Mouse (Mus musculus) MN1 (cell line): Measurements from ENCODE around the gene Zfr.

Experiments used
- DNase-seq: peaks from one replicate; pipeline ENCODE4 v3.0.0-alpha.2; 2016; ENCODE audit warnings: low spot score

Zfr gene

DNA sequence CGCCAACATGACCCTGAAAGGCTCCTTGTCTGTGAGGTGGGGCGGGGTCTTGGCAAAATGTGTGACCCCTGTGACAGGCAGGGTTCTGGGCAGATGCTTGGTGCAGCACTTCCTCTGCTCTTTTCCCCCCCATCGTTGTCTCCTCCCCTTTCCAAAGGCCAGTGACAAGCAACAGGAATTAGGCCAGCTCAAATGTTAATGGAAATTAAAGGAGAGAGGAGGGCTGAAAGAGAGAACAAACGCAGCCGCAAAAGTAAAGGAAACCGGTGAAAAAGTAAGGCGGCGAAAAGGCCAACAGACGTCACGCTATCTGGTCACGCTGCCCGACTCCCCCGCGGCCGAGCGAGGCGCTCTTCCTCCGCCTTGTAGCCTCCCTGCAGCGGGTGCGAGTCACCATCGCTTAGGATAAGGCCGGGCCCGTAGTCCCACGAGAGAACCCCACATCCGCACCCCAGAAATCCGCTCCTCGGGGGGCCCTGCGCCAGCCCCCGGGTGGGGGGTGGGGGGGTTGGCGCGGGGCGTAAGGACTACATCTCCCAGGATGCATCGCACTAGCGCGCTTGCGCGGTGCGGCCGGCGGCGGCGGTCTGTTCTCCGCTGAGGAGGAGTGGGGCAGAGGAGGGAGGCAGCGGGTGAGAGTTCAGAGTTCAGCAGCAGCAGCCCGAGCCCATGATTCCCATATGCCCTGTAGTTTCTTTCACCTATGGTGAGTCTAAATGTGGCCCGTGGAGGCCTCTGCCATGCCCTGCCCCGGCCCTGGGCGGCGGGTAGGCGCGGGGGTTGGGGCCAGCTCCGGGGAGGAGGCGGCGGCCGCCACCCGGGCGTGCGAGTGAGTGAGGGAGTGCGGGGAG is at the start of gene Zfr:
Gene Zfr (plus strand): TSS at position 590 of the 851 bp plus-strand sequence.
- peak; percentile 96 for DNase-seq

DNA sequence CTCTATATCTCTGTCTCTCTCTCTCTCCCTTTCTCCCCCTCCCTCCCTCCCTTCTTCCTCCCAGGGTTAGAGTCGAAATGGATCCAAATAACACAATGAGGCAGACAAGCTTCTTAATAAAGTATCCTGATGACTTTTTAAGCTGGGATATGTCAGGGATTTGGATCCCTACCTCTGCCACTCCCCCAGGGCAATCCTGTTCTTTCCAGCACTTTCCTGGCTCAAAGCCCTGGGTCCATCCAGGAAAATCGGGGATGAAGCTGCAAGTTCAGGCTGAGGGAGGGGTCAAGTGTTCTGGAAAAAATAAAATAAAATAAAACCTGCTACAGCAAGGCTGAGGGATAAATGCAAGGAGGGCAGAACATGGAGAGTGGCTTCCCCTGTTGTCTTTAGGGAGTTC is 49.7 kb upstream of the Zfr start:
- no peak for DNase-seq

DNA sequence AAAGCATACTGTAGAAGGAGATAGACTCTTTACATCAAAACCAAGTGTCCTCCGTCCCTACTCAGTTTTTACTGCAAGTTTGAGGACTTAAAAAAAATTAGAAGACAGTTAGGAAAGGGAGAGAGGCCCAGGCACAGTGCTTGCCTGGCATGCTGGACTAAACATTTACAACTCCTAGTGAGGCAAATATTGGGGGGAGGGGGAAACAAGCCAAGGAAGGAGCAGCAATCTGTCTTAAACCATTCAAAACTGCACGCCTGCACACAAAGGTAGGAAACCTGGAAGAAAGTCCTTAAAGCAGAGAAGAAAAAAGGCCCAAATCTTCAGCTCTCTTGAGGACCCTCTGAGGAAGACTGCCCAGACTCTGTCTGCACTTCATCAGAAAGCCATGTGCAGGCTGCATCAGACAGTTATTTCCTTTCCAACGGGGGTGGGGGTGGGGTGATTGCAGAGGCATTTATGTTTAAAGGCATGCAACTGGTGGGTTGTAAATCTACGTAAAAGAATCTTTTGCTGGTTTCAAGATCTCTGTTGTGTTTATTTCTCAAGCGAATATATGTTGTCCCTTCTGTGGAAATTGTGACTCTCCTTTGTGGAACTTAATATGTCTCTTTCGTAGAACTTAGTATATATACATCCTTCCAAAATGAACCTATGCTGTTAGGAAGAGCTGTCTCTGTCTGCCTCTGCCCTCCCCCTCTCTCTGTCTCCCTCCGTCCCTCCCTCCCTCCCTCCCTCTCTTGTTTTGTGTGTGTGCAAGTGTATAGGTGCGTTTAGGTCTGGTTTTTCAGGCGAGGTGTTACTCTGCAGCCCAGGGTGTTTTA is 49.0 kb upstream of the Zfr start:
- DNase-seq: peak; percentile 56

DNA sequence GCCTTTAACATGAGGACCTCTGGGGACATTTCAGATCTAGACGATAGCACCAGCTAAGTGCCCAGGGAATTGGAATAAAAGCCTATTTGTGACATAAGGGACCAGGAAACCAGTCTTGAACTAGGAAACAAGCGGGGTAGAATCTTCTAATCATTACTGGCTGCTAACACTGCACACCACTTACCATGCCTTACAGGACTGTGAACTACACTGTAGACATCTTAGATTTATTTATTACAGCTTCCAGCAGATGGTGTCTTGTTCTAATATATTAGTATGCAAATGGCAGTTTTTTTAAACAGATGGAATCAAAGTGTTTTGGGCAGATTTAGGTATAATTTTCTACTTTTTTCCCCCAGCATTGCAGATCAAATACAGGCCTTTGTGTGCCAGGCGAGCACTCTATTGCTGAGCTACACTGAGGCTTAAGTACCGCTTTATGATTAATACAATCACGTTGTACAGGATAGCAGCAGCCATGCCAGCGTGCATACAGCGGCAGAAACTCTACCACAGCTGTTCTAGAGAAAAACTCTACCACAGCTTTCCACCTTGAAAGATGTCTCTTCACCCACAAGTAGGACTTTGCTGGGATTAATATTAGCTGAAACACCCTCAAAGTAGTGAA is 44.8 kb upstream of the Zfr start:
- no peak for DNase-seq

DNA sequence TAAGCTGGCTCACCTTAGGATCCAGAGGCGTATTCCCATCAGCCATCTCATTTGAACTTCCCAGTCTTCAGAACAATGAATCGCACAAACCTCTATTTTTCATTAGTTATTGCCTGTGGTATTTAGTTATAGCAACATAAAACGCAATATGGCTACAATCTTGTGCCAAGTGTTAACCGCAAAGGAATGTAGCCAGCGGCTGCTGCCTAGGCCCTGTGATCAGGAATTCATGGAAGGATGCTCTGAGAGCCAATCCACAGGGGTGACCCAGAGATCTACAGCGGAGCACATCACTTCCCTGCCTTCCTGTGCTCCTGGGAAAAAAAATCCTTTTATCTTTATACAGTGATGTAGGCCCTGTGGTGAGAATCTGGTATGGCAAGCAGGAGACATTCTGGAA is 43.2 kb upstream of the Zfr start:
- DNase-seq: no peak

DNA sequence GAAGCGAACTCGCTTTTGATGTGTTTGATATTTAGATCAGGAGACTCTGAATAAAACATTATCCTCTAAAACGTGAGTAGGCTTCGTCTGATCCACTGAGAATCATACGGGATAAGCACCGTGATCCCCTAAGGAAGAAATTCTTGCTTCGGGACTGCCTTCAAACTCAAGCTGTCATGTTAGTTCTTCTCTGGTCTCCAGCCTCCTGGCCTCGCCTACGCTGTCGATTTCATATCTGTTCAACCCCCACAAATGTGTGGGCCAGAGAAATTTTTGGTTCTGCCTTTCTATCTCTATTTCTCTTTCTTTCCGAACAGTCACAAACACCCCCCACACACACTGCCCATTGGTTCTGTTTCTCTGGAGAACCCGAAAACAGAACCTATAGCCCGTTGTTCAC is 35.3 kb upstream of the Zfr start:
- no peak for DNase-seq

DNA sequence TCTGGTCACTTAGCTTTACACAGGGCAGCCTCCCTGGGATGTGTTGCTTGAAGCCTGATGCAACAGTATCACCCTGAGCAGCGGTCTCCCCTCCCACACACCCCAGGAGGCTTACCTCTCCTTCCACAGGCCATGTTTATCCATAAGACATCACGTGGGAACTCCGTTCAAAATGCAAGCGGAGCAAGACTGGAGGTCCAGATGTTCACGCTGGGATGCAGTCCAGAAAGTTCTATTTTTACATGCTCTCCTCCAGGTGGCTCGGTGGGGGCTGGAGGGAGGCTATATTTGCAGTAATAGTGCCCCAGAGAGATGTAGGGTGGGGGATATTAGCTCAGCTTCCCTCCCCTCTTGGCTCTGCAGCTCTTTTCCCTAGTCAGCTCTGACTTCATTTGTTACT is 33.5 kb upstream of the Zfr start:
- DNase-seq: no peak

DNA sequence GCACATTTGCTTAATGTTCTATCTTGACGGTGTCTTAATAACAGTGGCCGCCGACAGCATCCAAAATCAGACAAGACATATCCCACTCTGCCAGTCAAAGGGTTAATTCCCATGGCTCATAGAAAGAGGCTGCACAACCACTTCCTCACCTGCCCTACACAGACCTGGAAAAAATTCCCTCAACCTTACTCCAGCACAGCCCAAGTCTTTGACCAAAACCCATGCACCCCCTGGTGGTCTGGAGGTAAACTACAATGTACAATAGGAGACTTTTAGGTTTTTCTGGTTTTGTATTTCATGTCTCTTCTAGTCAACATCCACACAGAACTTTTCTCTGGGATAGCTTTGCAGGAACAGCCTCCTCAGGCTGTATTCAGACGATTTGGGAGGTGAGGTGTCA is 32.8 kb upstream of the Zfr start:
- peak; percentile 65 for DNase-seq

DNA sequence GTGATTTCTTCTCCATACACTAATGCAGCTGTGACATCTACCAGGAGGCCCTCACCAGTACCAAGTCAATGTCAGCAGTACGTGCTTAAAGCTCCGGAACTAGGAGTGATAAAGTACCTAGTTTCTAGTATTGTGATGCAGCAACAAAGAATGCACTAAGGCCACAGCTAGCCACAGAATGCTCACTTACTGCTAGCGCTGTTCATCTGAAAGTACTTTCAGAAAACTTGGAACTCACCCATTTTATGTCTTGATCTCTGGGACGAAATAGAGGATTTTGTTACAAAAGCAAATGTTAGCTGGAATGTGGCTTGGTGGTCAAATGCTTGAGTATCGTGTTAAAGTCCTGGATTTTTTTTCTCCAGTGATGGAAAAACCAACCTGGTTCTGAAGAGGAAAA is 30.0 kb upstream of the Zfr start:
- no peak for DNase-seq

DNA sequence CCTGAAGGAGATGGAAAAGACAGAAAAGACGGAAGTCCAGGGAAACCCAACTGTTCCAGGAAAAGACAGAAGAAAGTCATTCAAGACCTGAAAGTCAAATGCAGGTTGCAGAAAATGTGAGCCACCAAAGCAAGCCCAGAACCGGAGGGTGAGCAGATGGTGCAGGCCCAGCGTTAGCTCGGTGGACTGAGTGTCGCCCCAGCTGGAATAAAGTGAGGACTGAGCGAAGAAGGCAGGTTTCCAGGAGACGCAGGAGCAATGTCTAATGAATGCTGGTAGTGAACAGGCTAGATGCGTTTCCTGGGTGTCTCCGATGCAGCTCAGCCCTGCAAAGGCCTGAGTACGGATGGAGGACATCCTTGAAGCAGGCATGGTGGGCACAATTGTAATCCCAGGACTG is 29.5 kb upstream of the Zfr start:
- no peak for DNase-seq

DNA sequence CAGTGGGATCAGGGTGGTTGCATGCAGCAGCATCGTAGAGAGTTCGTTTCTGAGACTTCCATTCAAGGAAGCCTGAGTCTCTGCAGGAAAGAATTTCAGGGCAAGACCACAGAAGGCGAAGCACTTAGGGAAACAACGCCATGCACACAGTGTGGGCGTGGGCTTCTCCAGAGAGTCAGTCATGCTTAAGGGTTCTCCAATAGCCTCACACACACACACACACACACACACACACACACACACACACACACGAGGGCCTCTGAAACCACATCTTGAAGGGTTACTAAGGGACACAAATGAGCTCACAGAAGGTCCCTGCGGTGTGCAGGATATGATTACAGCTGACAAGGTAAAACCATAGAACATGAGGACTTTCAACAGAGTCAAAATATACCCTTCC is 27.5 kb upstream of the Zfr start:
- DNase-seq: no peak

DNA sequence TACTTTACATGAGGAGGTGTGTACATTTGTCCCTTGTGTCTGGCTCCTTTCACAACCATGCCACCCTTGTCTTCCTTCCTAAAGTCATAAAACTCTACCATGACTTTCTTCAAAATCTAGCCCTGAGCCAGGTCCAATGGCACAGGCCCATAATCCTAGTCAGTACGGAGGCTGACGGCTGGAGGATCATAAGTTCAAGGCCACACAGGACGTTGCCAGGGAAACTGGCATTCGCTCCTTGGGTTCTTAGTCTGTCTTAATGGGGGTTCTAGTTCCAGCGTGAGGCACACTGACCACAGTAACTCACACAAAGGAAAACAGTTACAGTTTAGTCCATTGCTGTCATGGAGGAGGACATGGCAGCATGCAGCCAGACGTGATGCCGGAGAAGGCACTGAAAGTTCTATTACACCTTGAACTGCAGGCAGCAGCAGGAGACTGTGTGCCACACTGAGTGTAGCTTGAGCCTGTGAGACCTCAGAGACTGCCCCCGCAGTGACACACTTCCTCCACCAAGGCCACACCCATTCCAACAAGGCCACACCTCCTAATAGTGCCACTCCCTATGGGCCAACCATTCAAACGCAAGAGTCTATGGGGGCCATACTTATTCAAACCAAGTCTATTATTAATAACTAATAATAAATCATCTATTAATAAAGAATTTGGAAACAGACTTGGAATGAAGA is 26.5 kb upstream of the Zfr start:
- DNase-seq: no peak

DNA sequence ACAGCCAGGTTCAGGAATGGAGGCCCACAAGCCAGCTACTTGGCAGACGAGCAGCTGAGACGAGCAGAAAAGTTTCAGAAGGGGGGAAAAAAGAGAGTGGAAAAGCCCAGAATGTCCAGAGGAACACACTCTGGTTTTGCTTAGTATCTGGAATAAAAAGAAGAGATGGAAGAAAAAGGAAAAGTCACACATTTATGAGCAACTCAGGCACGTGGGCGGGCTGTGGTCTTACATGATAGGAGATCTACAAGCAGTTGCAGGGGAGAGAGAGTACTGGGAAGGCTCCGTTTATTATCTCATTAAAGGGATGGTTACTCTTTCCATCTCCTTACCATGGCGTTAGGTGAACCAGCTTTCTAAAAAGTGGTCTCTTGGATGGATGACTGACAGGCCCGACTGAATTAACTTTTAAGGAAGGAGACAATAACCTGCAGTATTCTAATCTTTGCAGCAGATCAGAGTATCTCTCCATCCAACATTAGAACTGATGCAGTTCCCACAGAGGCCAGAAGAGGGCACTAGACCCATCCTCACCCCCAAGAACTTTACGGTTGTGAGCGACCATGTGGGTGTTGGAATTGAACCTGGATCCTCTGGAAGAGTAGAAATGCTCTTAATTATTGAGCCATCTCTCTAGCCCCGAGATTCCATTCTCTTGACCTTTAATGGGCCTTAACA is 25.7 kb upstream of the Zfr start:
- DNase-seq: peak; percentile 27

DNA sequence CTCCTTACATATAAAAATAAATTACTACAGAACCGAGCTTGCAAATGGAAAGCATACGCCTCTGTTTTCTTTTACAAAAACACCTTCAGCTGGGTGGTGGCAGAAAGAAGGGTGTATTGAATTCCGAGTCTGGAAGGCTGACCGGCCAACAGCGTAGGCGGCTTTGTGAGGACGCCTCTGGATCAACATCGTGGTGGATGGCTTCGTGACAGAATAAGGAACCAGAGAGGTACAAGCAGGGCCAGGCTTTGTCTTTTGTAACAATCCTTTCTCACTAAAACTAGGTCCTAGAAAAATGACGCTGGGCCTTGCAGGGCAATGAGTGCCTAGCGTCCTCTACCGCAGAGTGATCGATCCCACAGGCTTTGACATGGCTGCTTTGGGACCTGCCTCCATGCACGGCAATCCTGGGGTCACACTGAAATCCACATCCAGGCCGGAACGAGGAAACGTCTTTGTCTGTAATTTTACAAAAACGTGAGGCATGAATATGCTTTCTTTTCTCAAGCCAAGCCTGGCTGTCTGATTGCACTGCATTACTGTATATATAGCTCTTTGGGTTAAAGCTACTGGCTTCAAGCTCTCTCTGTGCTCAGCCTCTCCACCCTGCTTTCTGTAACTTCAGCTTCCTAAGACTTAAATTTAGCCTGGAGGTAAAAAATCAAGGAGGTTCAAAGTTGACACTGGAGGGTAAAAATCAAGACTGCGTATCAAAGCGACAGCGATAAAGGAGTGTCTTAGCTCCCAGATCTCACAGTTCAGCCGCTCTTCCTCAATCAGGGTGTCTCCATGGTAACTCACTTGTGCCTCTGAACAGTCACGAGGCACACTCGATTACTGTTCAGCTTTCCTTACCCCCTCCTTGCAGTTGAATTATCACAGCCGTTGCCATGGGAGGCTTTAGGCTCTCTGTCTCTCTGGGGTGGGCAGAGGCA is 24.3 kb upstream of the Zfr start:
- DNase-seq: no peak

DNA sequence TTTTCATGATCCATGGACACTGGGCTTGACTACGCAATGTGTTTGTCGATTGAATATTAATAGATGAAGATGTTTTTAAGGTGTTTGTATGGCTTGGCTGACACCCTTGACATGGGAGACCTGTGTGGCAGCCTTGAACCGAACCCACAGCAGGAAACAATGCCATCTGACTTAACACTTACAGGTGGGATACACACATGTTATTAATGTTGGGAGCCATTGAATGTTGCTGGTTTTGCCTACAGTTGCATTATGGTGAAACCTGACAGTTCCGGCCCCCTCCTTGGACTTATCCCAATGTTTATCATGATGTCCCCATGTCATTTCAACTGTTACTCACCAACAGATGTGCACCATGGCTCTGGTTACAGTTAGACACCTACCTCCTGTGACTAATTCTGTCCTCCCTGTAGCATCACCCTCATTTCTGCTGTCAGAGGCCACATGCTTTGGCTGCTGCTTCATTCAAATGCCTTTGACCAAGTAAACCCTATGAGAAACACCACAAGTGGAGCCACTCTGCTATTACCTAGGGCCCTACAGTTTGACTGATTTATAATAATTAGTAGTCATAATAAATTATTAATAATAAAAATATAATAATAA is 23.6 kb upstream of the Zfr start:
- DNase-seq: no peak

DNA sequence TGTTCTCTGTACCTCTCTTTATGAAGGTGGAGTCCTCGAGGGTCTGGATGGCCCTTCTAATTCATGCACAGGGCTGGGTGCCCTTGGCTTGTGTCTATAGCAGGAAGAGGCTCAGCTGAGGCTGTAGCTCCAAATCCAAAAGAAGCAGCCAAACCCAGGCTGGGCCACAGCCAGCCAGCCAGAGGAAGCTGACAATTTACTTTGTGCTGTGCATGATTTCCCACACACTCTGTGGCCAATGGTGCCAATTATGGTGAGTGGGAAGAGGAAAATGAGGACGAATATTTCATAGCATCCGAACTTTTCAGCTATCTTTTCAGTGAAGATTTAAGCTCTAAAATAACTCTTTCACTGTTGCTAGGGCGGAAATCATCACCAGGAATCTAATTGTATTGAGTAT is 21.2 kb upstream of the Zfr start:
- DNase-seq: no peak

DNA sequence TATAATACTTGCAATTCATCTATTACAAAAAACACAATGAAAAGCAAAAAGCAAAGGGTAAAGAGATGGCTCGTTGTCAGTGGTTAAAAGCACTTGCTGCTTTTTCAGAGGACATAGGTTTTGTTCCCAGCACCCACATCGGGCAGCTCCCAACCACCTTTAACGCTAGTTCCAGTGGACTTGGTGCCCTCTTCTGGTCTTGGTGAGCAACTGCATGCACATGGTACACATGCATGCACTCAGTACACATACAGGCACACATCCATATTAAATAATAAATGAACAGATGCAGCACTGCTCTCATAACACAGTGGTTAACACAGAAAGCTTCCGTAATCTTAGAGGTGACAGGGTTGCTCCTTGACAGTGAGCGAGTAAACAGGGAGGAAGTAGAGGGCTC is 20.3 kb upstream of the Zfr start:
- no peak for DNase-seq

DNA sequence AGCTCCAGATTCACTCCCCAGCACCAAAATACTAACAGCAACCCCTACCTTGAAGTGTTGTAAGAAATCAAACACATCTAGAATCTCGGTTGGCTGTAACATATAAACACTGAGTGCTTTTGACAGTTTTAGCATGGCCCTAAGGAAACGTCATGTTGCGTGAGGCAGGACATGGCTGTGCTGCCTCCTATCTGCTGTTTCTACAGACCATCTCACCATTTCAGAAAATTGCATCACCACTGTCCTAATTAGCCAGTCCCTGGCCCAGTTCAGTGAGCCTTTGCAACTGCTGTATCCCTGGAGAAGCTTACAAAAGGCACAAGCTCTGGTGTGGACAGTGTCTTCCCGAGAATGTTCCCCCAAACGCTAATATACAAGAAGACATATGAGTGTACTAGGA is 16.7 kb upstream of the Zfr start:
- DNase-seq: peak; percentile 93

DNA sequence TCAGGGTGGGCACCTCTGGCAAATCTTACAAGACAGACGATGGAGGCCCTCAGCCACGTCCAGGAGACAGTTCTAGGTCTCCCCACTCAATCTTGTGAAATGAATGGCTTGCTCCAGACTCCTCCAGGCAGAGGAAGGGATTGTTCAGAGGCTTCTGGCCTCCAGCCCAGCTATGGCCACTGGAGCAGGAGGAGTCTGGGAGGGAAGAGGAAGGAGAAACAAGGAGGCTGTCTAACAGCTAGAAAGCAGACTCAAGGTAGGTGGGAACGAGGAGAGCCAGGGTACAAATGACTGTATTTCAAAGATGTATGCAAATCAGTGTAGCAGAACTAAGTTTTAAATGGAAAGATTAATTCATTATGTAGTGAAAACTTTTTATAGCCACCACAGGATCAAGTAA is 13.9 kb upstream of the Zfr start:
- no peak for DNase-seq

DNA sequence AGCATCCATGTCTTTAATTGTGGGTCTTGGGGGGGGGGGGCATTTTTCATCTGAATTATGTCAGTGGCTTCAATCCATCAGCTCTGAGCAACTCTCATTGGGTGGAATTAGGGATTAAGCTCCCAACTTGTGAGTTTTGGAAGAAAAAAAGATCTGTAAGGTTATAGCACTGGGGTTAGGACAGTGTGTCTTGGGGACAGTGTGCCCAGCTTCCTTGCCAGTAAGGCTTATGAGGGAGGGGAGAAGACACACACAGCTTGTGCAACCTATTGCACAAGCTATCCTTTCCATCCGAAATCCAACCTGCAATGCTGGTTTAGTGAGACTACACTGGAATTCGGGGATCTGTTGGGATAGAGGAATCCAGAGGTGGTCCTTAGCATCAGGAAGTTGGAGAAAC is 12.8 kb upstream of the Zfr start:
- no peak for DNase-seq
